Mouse (Mus musculus) cortical plate, adult 2 months (tissue): ENCODE measurements around the gene Fanci. TPM values are rescaled to one million over a fixed set of nuclear protein-coding genes. Genes with fewer than 3 reads are reported as not detected.

Experiments used
- H3K27ac ChIP-seq: fragments of 200-500 bp; 2 replicates; pipeline ENCODE4 v1.5.1; 2012; ENCODE audit warnings: low read length, control low read depth, inconsistent platforms; ENCODE audit not compliant: insufficient read depth
- H3K4me1 ChIP-seq: fragments of 200-500 bp; 2 replicates; pipeline ENCODE4 v1.6.1; 2011; ENCODE audit warnings: low read length; ENCODE audit not compliant: control insufficient read depth, insufficient read depth
- H3K4me3 ChIP-seq: fragments of 200-500 bp; 2 replicates; pipeline ENCODE4 v1.5.1; 2011; ENCODE audit warnings: mild to moderate bottlenecking, low read length, control low read depth; ENCODE audit not compliant: insufficient read depth
- CTCF ChIP-seq: fragments of 200-500 bp; IDR thresholded peaks from 2 replicates; pipeline ENCODE4 v1.5.1; 2011; ENCODE audit warnings: mild to moderate bottlenecking, control low read depth, low read length; ENCODE audit not compliant: insufficient read depth; ENCODE audit errors: extremely low read depth
- POLR2A ChIP-seq: fragments of 200-500 bp; IDR thresholded peaks from 2 replicates; pipeline ENCODE4 v1.6.1; 2011; ENCODE audit warnings: mild to moderate bottlenecking, low read length, control low read depth; ENCODE audit not compliant: insufficient read depth; ENCODE audit errors: extremely low read depth
- polyA plus RNA-seq: library from polyadenylated mRNA; depleted of rRNA; stranded (reverse); fragments of >200 nt; gene quantifications from 2 replicates; pipeline ENCODE4 v1.2.3, GENCODE M21; 2012; rRNA removed

The Fanci gene
- 0.42 and 0.73 TPM in 2 replicates for polyA plus RNA-seq

GRCm38 (mm10) chr7:79391883-79392649 lies at the start of gene Fanci:
Gene Fanci, plus strand, starts transcription at chr7:79391929.
- TF ChIP-seq POLR2A (peak; percentile 60; the same call in 1 of the 2 replicates), CTCF (no peak)
- Histone ChIP-seq H3K4me1 (no peaks in the 10 kb centered on the region), H3K4me3 (peak within 1 kb of the TSS; percentile 50), H3K27ac (peak within 1 kb of the TSS; percentile 45; the same call in 1 of the 2 replicates)

GRCm38 (mm10) chr7:79345902-79346301 lies 45.8 kb upstream of the Fanci start:
- H3K4me1 ChIP-seq: peaks cover 12% of the 10 kb centered on the region
- H3K4me3 ChIP-seq: no peak overlapping the region
- no peak overlapping the region for H3K27ac ChIP-seq
- TF ChIP-seq CTCF (peak; percentile 46), POLR2A (no peak)

DNA sequence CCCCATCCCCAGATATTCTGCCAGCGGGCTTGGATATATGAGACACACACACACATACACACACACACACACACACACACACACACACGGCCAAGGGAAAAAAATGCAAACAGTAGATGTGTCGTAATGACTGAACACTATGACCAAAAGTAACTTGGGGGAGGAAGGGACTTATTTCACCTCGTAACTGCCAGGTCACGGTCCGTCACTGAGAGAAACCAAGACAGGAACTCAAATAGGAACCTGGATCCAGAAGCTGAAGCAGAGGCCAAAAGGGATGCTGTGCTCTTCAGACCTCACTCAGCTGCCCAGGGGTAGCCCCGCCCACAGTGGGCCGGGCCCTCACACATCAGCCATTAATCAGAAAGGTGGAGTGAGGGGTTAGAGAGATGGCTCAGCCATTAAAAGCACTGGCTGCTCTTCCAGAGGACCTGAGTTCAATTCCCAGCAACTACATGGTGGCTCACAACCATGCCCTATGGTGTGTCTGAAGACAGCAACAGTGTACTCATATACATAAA lies 45.1 kb upstream of the Fanci start:
- H3K27ac ChIP-seq: no peak overlapping the region
- H3K4me3 ChIP-seq: no peak overlapping the region
- TF ChIP-seq CTCF: no peak
- no peak for TF ChIP-seq POLR2A
- peaks cover 13% of the 10 kb centered on the region for H3K4me1 ChIP-seq

GRCm38 (mm10) chr7:79347108-79347813 lies 44.5 kb upstream of the Fanci start:
- no peak overlapping the region for H3K27ac ChIP-seq
- TF ChIP-seq POLR2A: no peak
- TF ChIP-seq CTCF: peak; percentile 22; the same call in 1 of the 2 replicates
- peaks cover 15% of the 10 kb centered on the region for H3K4me1 ChIP-seq
- no peak overlapping the region for H3K4me3 ChIP-seq

DNA sequence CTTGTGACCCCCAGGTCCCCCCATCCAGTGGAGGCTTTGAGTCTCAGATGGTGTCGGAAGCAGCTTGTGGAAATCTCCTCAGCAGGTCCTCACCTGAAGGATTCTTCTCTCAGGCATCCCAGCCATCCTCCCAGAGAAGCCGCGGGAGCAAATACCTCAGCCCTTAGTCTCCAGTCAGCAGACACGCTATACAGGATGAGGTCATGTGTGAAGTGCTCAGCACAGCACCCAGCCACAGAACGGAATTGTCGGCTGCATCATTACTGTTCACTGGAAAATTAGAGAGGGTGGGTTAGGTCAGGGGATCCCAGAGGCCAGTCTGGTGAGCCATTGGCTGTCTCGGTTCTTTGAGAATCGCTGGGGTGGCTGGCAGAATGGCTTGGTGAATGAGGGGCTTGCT lies 42.9 kb upstream of the Fanci start:
- Histone ChIP-seq H3K27ac (0 out of 2 replicates have a peak overlapping the region, but pooled peaks have one; percentile 17), H3K4me3 (no peak overlapping the region), H3K4me1 (peaks cover 17% of the 10 kb centered on the region)
- TF ChIP-seq CTCF (no peak), POLR2A (no peak)

DNA sequence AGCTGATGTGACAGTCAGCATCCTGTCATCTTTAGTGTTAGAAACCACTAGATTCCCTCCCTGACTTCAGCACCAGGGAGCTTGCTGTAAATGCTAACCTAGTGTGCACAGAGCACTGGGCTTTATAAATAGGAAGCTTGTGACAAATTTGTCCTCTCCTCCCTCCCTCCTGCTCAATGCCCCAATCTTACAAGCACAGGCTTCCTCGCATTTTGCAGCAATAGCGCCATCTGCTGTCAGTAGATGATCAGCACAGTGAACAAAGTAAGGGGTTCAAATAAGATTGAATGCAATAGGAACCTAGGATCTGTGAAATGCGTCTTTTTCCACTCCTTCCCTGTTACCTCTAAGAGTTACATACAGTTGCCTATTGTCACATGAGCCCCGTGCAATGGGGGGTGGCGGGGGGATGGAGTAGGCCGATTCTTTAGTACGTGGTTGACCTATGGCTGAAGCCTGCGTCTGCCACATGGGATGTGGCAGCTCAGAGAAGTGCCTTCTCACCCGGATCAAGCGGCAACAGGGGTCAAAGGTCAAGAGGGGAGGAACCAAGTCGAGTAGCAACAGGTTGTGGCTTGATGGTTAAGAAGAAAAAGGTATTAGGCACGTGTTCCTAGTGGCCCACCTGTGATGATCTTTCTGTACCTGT lies 41.9 kb upstream of the Fanci start:
- Histone ChIP-seq H3K27ac (0 out of 2 replicates have a peak overlapping the region, but pooled peaks have one; percentile 1), H3K4me1 (peaks cover 17% of the 10 kb centered on the region), H3K4me3 (no peak overlapping the region)
- TF ChIP-seq CTCF (peak; percentile 98), POLR2A (0 out of 2 replicates have a peak, but pooled peaks have one; percentile 33)

DNA sequence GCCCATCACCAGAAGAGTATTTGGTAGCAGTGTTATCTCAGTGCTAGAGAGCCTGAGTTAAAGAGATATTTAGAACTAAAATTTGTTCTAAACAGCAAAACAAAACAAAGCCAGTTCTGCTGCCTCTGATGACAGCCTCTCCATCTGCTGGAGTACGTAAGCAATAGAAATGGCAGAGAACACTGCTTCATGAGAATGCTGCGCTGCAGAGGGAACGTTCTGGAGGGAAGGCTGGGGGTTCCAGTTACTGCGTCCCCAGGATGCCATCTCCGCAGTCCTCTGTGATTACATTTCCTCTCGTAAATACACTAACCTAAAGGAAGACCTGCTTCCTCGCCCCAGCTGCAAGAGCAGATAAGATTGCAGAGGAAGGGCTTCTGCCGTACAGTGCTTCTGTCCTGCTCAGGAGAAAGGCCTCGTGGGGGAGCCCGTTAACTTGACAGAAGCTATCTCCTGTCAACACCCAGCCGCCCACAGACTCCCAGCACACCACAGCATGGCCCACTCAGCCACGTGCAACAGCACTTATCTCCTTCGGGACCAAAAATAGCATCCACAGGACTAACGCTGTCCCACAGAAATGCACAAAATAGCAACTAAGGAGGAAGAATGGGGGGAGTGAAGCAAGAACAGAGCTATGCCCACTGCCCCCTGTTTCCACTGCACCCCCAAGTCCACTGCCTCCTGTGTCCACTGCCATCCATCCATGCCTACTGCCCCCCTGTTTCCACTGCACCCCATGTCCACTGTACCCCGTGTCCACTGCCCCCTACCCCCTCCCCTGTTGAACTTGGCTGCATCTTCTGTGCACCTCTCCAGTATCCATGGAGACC lies 33.2 kb upstream of the Fanci start:
- Histone ChIP-seq H3K4me3 (no peak overlapping the region), H3K27ac (peak overlapping the region; percentile 79), H3K4me1 (peaks cover 31% of the 10 kb centered on the region)
- TF ChIP-seq POLR2A: no peak
- TF ChIP-seq CTCF: no peak

DNA sequence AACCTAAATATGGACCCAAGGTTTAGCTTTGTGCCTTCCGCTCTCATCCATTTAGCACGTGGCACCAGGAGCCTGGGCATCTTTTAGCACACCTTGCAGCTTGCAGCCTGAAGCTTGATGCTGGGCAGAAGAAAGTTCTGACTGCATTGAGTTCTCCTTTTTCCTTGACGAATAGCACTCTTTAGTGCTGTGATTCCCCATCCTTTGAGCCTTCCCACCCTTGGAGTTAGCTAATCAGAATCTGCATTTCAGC lies 32.6 kb upstream of the Fanci start:
- H3K27ac ChIP-seq: peak overlapping the region; percentile 79
- TF ChIP-seq POLR2A (no peak), CTCF (no peak)
- H3K4me1 ChIP-seq: peaks cover 31% of the 10 kb centered on the region
- no peak overlapping the region for H3K4me3 ChIP-seq

DNA sequence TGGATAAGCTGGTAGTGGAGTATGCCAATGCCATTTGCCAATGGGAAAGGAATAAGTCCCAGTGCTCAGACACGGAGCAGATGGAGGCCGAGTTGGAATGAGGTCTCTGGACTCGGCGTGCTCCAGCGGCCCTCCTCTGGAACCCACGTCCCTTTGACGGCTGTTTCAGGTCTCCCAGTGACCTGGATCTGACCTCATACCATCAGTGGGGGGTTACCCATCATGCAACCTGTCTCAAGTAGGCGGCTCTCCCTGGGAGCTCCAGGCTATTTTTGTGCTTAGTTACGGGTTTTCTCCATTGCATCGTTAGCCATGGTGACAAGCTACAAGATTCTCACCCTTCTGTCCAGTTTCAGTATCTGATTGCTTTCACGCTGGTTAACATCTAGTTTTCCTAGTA lies 31.7 kb upstream of the Fanci start:
- Histone ChIP-seq H3K4me1 (peaks cover 31% of the 10 kb centered on the region), H3K27ac (peak overlapping the region; percentile 57), H3K4me3 (no peak overlapping the region)
- TF ChIP-seq CTCF (no peak), POLR2A (no peak)
